Mouse (Mus musculus): ENCODE results near the gene Ube2l3. TPM values are rescaled to one million over a fixed set of nuclear protein-coding genes. Genes with fewer than 3 reads are reported as not detected.
A peak's percentile ranks its signal among the peaks of the same experiment; 100 is the strongest.

Ube2l3 gene
- total and polyA plus RNA-seq, 3 experiments, result 137 to 2,006 (median 297) TPM

GRCm38 (mm10) chr16:17132089-17132905 lies 70.2 kb downstream of the Ube2l3 start, which contains the start of gene Sdf2l1:
TSS of gene Sdf2l1 (minus strand) at chr16:17132383.
- Histone ChIP-seq H3K27ac (ENCODE audit: control insufficient read depth, low read depth, low read length) (peak within 1 kb of the TSS; percentile 75), H3K36me3 (ENCODE audit: control insufficient read depth in 1 of 2, insufficient read depth in 2 of 2, low read length in 2 of 2) (peaks cover 0 to 2% of the 10 kb centered on the region in 2 experiments; a peak in 2 of 4 replicates), H3K27me3 (ENCODE audit: control insufficient read depth in 1 of 2, insufficient read depth in 2 of 2, low read length in 2 of 2) (no peaks in the 10 kb centered on the region), H3K4me3 (ENCODE audit: control insufficient read depth in 1 of 2, insufficient read depth in 1 of 2, low read depth in 2 of 2, low read length in 2 of 2) (peak within 1 kb of the TSS; percentile 84 to 85), H3K79me2 (ENCODE audit: control insufficient read depth, insufficient read depth, low read length, poor library complexity) (peaks cover 16% of the 10 kb centered on the region), H3K9me3 (replicated peaks; ENCODE audit: insufficient read depth, low read length) (no peaks in the 10 kb centered on the region), H3K9ac (ENCODE audit: control insufficient read depth, low read depth, low read length, poor library complexity, severe bottlenecking) (peak within 1 kb of the TSS; percentile 84), H3K4me1 (ENCODE audit: control insufficient read depth in 1 of 2, insufficient read depth in 2 of 2, low read length in 2 of 2) (peaks cover 0 to 15% of the 10 kb centered on the region in 2 experiments; a peak in 2 of 4 replicates)
- DNase-seq (ENCODE audit: low read depth, low spot score), result peak; percentile 99
- TF ChIP-seq SIN3A (IDR thresholded peaks at IDR 0.05; ENCODE audit: low read length) (peak; percentile 83), MYC (IDR thresholded peaks at IDR 0.05; ENCODE audit: low read depth, low read length) (peak; percentile 58), ZMIZ1 (IDR thresholded peaks at IDR 0.05; ENCODE audit: low read depth, low read length) (peak; percentile 92), SMC3 (IDR thresholded peaks at IDR 0.05; ENCODE audit: low read depth, low read length) (peak; percentile 8; the same call in 1 of the 2 replicates), MAX (IDR thresholded peaks at IDR 0.05; ENCODE audit: low read length) (peak; percentile 57), NELFE (IDR thresholded peaks at IDR 0.05; ENCODE audit: low read depth, low read length) (peak; percentile 92), E2F4 (IDR thresholded peaks at IDR 0.05; ENCODE audit: borderline replicate concordance, low read depth, low read length) (peak; percentile 82; the same call in 1 of the 2 replicates), TBP (IDR thresholded peaks at IDR 0.05; ENCODE audit: low read depth, low read length) (peak; percentile 91), UBTF (IDR thresholded peaks at IDR 0.05; ENCODE audit: borderline replicate concordance, insufficient read depth, low read depth, low read length) (no peak), CTCF (IDR thresholded peaks at IDR 0.05 in 2 of 3, conservative IDR thresholded peaks at IDR 0.05 in 1 of 3; ENCODE audit: control insufficient read depth in 1 of 3, insufficient read depth in 1 of 3, low read depth in 2 of 3, low read length in 3 of 3, poor library complexity in 1 of 3, severe bottlenecking in 1 of 3) (peak in 2 of 3 experiments; percentile 40 to 41; a peak in 3 of 6 replicates), ZKSCAN1 (IDR thresholded peaks at IDR 0.05; ENCODE audit: low read depth, low read length) (no peak), MAZ (IDR thresholded peaks at IDR 0.05; ENCODE audit: low read depth, low read length) (0 out of 2 replicates have a peak, but pooled peaks have one; percentile 53), NRF1 (IDR thresholded peaks at IDR 0.05; ENCODE audit: insufficient read depth, low read depth, low read length, poor library complexity, severe bottlenecking) (peak; percentile 47), TCF12 (IDR thresholded peaks at IDR 0.05; ENCODE audit: low read depth, low read length) (peak; percentile 46), JUND (IDR thresholded peaks at IDR 0.05; ENCODE audit: low read depth, low read length) (no peak), CHD2 (IDR thresholded peaks at IDR 0.05; ENCODE audit: low read length) (peak; percentile 53; the same call in 1 of the 2 replicates), ETS1 (IDR thresholded peaks at IDR 0.05; ENCODE audit: low read depth, low read length) (0 out of 2 replicates have a peak, but pooled peaks have one; percentile 43), EP300 (IDR thresholded peaks at IDR 0.05; ENCODE audit: low read depth in 1 of 2, low read length in 2 of 2) (peak in 1 of 2 experiments; percentile 35; a peak in 1 of 4 replicates), POLR2A (IDR thresholded peaks at IDR 0.05; ENCODE audit: control insufficient read depth in 1 of 2, insufficient read depth in 1 of 2, low read depth in 1 of 2, low read length in 2 of 2, poor library complexity in 1 of 2) (peak; percentile 58 to 93; a peak in 2 of 4 replicates), MYB (IDR thresholded peaks at IDR 0.05; ENCODE audit: low read depth, low read length) (no peak), USF1 (IDR thresholded peaks at IDR 0.05; ENCODE audit: low read depth, low read length) (peak; percentile 6; the same call in 1 of the 2 replicates), ZNF384 (IDR thresholded peaks at IDR 0.05; ENCODE audit: low read depth, low read length) (no peak), BHLHE40 (IDR thresholded peaks at IDR 0.05; ENCODE audit: borderline replicate concordance, low read depth, low read length) (peak; percentile 18; the same call in 1 of the 2 replicates), GATA1 (IDR thresholded peaks at IDR 0.05; ENCODE audit: low read depth, low read length) (no peak), HCFC1 (IDR thresholded peaks at IDR 0.05; ENCODE audit: low read depth, low read length) (peak; percentile 73), POLR2AphosphoS5 (IDR thresholded peaks at IDR 0.05; ENCODE audit: borderline replicate concordance, low read depth, low read length) (no peak), USF2 (IDR thresholded peaks at IDR 0.05; ENCODE audit: borderline replicate concordance in 1 of 2, insufficient read depth in 1 of 2, low read depth in 1 of 2, low read length in 2 of 2) (no peak), POLR2AphosphoS2 (IDR thresholded peaks at IDR 0.05; ENCODE audit: low read length) (peak; percentile 89), ELF1 (IDR thresholded peaks at IDR 0.05; ENCODE audit: low read depth, low read length) (peak; percentile 72; the same call in 1 of the 2 replicates), MXI1 (IDR thresholded peaks at IDR 0.05; ENCODE audit: low read depth, low read length) (peak; percentile 73; the same call in 1 of the 2 replicates), RCOR1 (IDR thresholded peaks at IDR 0.05; ENCODE audit: low read depth, low read length) (peak; percentile 73; the same call in 1 of the 2 replicates), RAD21 (IDR thresholded peaks at IDR 0.05; ENCODE audit: low read depth, low read length) (no peak)
